Mouse (Mus musculus): ENCODE results near the gene Fbxl13. TPM values are rescaled to one million over a fixed set of nuclear protein-coding genes. Genes with fewer than 3 reads are reported as not detected.

Fbxl13 gene
- polyA plus RNA-seq (2012), result not detected in 2 replicates

DNA sequence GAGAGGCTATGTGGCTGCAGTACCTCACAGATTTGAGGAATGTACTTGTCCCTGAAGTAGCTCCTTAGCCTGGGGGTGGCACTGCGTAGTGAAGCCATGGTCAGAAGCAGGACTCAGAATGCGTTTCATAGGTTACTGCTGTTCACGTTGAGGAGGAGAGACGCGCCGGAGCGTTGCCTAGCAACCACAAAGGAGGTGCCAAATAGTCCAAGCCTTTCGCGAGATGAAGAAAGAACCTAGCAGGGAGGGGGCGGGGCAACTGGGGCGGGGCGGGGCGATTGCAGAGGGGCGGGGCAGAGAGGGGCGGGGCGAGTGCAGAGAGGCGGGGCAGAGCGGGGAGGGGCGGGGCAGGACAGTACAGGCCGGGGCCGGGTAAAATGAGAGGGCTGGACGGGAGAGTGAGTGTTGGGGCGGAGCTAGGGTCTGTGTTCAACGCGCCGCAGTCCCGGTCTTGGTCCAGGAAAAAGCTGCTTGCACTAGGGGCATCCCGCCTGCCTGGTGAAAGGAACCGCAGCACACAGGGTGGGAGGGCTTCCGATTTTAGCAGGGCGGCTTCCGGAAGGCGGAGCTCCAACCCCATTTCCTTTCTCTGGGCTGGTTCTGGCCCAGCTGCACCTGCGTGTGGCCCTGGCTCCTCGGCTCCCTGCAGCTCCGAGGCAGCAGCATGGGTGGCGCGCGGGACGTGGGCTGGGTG lies at the start of gene Fbxl13, which contains the start of gene Armc10:
Fbxl13 (minus strand) TSS at position 196 of the 694 bp plus-strand sequence.
Armc10 (plus strand) TSS at position 375 of the 694 bp plus-strand sequence.
- TF ChIP-seq GATA1 (IDR thresholded peaks at IDR 0.05; ENCODE audit: low read length), result no peak

DNA sequence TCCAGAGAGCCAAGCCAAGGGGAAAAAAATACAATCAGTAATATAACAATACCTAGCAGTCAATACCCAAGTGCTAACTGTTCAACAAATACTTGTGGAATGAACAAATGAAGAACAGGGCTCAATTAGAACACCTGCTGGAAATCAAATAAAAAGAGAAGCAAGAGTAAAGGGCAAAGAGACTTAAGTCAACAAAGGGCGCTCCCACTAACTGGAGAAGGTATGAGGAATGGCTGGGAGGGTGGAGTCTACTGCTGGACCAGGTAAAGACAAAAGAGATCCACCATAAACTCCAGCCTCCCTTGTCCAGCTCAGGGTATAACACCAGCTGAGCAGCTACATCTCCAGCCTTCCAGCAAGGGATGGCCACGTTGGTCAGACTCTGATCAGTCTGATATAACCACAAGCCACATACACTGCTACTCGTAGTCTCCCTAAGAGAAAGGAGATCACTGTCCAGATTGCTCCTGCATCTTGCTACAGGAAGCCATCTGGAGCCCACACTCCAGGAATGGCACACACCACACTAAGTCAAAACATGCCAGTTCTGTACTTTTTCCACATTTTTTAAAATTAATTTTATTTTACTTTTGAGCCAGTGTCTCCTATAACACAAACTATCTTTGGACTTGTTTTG lies 49.5 kb upstream of the Fbxl13 start:
- TF ChIP-seq GATA1 (IDR thresholded peaks at IDR 0.05; ENCODE audit: low read length), result no peak

DNA sequence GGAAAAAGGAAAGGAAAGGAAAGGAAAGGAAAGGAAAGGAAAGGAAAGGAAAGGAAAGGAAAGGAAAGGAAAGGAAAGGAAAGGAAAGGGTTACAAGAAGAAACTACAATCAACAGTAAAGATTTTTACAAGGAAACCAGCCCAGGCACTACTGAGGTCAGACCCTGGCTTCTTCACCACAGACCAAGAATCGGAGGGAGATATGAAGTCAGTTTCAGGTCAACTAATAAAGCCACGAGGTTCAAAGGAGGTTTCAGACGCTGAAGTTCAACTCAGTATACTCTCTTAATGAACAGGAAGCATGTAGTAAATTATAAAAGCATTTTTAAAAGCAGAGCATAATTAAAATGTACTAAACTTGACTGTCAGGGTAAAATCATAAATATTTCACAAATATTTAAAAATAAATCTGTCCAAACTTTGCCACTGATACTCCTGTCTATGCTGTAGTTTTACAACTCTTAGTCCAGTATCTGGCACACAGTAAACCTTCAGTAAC lies 48.0 kb upstream of the Fbxl13 start:
- TF ChIP-seq GATA1 (IDR thresholded peaks at IDR 0.05; ENCODE audit: low read length), result no peak

DNA sequence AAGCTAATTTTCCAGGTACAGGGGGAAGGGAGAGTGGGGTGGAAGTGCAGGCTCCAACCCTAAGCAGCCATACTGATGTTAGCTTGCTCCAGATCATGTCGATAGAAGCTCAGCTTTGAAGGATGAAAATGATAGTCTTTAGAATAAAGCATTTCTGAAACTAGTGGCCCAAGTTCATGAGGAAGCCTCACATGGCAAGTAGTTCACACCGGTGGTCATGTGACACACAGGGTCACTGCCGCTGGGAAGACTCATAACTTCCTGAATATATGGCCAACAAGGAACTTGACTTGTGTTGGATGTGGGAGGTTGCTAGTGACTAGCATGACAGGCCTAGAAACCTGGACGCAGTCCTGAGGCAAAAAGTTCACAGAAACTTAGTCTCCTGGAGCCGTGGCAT lies 46.8 kb upstream of the Fbxl13 start:
- TF ChIP-seq GATA1 (IDR thresholded peaks at IDR 0.05; ENCODE audit: low read length), result no peak

DNA sequence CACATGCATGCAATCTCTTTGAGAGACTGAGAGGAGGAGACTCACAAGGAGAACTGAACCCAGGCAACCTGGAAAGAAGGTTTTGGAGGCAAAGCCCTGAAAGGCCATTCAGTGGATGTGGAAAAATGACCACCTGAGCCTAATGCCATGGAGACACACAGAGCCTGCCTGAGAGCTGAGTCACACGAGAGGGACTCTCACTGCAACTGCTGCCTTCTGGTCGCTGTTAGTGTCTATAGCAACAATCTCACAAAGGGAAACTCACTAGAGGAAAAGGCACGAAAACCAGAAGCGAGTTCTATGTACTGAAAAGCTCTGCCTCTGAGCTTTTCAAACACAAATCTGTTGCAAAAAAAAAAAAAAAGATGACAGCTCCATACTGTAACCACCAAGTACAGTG lies 41.6 kb upstream of the Fbxl13 start:
- no peak for TF ChIP-seq GATA1 (IDR thresholded peaks at IDR 0.05; ENCODE audit: low read length)

DNA sequence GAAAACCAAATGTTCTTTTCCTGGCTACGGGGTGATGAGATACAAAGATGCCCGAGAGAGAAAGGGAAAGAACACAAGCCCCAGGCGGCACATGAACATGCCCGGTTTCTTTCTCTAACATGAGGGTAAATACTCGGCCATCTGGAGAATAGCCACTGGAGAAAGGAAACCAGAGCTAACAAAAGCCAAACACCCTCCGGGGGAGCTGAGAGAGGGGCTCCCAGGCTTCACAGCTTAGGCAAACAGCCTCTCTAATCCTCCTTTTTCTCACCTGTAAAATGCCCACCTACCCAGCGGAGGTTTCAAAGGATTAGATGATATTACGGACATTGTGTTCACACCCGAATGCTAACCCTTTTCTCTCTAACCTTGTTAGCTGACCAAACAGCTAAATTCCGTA lies 39.6 kb upstream of the Fbxl13 start:
- TF ChIP-seq GATA1 (IDR thresholded peaks at IDR 0.05; ENCODE audit: low read length), result no peak

DNA sequence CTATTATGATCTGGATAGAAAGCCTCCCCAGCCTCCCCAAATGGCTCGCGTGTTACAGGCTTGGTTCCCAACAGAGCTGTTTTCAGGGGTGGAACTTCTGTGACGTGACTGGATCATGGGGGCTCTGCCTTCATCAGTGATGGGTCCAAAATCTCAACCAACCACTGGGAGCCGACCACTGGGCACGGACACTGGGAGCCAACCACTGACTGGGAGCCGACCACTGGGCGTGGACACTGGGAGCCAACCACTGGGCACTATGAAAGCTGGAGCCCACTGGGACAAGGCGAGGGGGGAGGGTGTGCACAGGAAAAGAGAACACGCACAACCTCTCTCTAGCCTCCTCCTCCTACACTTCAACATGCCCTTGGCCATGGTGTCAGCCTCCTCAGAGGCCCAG lies 38.4 kb upstream of the Fbxl13 start:
- TF ChIP-seq GATA1 (IDR thresholded peaks at IDR 0.05; ENCODE audit: low read length), result no peak

DNA sequence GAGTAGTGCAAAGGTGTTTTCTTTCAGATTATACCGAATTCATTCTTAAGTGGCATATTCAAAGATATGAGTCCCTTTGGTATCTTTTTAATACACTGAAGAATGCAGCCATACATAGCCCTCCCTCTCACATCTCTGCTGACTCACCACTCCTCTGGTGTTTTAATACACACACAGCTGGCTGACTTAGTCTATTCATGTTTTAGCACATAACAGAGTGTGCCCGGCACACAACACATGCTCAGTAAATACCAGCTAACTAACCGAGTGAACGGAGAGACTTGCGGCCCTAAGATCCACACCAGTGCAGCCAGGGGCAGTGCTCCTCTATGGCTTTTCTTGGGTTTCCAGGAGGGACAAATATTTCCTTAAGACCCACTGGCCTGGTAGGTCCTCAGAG lies 35.5 kb upstream of the Fbxl13 start:
- no peak for TF ChIP-seq GATA1 (IDR thresholded peaks at IDR 0.05; ENCODE audit: low read length)

DNA sequence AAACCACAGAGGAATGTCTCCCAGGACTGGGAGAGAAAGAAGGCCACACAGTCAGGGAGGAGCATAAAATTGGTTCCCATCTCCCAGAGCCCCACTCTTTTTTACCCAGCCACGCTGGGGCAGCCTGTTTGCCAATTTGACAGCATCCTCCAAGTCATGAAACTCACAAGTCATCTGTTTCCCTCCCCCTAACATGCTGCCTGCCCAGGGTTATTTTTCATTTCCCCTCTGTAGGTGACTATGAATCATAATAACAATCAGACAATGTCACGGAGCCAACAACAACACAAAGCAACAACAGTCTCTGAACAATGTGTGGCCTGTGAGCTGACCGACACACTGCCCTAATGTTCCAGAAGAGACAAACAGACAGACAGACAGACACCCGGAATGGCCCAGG lies 34.6 kb upstream of the Fbxl13 start:
- no peak for TF ChIP-seq GATA1 (IDR thresholded peaks at IDR 0.05; ENCODE audit: low read length)

DNA sequence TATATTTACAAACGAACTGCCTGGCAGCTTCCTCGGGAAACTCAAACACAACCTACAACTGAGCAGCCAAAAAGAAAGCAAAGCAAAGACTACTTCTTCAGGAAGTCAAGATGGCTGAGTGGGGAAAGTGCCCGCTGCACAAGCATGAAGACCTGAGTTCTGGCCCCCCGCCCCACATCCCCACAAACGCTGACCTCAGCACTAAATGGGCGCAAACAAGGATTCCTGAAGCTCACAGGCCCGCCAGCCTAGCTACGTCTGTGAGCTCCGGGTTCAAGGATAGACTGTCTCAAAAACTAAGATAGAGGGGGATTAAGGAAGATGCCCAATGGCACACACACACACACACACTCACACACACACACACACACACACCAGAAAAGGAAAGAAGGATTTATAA lies 32.9 kb upstream of the Fbxl13 start:
- no peak for TF ChIP-seq GATA1 (IDR thresholded peaks at IDR 0.05; ENCODE audit: low read length)

DNA sequence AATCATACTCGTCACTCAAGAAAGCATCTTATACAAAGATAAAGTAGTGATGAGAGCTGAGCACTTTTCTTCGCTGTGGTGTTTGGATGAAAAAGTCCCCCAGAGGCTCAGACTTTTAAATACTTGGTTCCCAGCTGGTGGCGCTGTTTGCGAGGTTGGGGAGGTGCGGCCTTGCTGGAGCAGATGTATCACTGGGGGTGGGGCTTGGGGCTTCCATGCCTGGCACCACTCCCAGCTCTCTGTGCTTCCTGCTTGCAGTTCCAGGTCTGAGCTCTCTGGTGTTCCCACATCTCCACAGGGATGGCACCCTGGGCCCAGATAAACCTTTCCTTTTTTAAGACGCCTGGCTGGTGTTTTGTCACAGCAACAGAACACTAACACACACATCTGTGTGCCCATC lies 32.5 kb upstream of the Fbxl13 start:
- no peak for TF ChIP-seq GATA1 (IDR thresholded peaks at IDR 0.05; ENCODE audit: low read length)

DNA sequence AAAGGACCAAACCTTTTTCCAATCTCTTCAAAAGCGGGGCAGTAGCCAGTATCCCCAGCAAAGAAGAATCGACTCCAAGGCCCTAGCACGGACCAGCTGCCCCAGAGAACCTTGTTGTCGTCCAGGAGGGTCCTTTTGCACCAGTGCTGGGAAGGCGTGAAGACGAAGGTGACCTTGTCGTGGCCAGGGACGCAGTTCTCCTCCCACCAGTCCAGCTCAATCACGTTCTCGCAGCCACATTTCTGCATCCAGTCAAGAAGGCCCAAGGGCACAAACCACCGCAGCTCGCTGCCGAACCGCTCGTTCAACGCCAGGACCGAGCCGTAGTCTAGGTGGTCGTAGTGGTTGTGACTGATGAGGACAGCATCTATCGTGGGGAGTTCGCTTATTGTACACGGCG lies 30.1 kb upstream of the Fbxl13 start:
- TF ChIP-seq GATA1 (IDR thresholded peaks at IDR 0.05; ENCODE audit: low read length), result no peak

DNA sequence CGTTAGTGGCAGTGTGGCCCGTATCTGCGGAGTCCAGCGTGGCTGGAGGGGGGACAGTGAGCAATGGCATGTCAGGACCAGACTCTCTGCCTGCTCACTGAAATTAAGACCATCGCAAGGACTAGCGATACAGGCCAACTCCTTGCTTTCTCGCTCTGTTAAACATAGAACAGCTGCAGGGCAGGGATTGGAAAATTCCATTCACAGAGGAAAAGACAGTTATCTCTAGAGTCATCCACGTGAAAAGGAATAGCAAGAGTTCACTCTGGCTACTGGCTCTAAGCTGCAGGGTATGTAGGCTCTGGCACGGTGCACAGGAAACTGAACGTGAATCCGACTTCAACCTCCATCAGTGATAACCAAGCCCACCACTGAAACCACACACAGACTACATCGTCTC lies 29.6 kb upstream of the Fbxl13 start:
- TF ChIP-seq GATA1 (IDR thresholded peaks at IDR 0.05; ENCODE audit: low read length), result no peak

DNA sequence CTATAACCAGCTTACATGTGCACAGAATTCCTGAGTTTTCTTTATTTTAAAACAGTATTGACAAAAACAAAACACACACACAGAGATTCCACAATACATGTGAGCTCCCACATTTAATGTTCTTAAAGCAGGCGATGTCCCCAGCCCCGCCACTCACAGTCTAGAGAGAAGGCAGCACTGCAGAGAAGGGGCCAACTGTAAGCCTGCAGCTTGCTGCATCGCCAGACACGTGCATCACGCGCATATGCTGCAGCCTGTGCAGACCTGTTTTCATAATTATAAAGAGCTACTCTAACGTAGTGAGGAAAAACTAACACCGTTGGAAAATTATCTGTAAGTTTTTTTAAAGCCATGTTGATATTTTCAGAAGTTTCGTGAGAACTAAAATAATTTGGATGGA lies 28.3 kb upstream of the Fbxl13 start:
- TF ChIP-seq GATA1 (IDR thresholded peaks at IDR 0.05; ENCODE audit: low read length), result no peak

DNA sequence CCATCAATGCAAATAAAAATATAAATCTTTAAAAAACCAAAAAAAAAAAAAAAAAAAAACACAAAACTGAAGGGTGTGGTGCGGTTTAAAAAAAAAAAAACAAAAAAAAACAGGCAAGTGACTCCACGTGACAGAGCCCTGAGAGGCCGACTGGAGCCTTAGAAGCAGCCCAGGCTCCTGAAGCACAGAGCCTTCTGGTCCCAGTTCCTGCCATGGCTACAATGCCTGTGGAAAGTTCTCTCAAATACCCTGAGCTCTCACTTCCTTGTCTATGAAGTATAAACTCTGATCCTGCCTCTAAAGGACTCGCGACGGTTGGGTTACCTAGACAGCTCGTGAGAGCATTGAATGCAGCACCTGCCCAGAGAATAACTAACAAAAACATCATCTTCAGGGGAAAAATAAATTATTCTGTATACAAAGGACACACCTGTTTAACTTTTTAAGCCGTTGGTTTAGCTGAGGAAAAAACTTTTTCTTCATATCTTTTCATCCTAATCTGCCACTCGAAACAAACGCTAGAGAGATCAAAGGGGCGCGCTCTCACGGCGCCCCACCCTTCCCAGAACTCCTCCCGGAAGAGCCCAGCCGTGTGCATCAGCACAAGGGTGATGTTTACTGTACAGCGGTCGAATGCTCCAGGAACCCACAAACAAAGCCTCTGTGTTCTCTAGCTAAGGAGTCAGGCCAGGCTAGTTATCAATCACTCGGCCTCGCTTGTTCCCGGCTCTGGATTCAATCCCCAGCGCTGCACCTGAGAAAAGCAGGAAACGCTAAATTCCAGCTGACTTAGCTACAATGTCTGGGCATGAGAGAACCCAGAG lies 27.6 kb upstream of the Fbxl13 start:
- TF ChIP-seq GATA1 (IDR thresholded peaks at IDR 0.05; ENCODE audit: low read length), result no peak

DNA sequence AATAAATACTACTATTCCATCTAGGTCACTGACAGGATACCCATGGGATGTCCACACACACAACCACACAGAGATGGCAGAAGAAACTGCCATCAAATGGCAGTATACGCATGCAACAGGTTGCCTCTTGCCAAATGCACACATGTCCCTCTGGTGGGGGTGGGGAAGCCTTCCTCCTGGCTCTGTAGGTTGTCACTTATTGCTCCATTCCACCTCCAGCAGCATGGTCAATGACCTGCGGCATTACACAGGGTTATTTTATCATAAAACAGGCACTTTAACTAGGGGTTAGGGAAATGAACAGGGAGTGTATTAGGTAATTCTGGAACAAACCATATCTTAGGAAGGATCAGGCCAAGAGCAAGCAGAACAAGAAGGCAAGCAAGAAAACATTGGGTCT lies 23.9 kb upstream of the Fbxl13 start:
- TF ChIP-seq GATA1 (IDR thresholded peaks at IDR 0.05; ENCODE audit: low read length), result no peak

Data from G1E-ER4 (cell line).